Mouse (Mus musculus): ENCODE measurements around the gene Fam3a. TPM values are rescaled to one million over a fixed set of nuclear protein-coding genes. Genes with fewer than 3 reads are reported as not detected.

Gene Fam3a
- 21.8 and 23.8 TPM in 2 replicates for polyA plus RNA-seq (2014; fragmentation: Nextera tagmentation; extraction: Ambion mirVana)

- Histone ChIP-seq H3K9me3 (replicated peaks; ENCODE audit: control insufficient read depth, low read length) (no peaks in the 10 kb centered on the region), H3K4me3 (ENCODE audit: low read depth, low read length) (peak within 1 kb of the TSS; percentile 45), H3K36me3 (ENCODE audit: control insufficient read depth, insufficient read depth, low read length) (no peaks in the 10 kb centered on the region), H3K27ac (ENCODE audit: low read depth, low read length) (peak within 1 kb of the TSS; percentile 90), H3K4me1 (ENCODE audit: control insufficient read depth, insufficient read depth, low read length) (no peaks in the 10 kb centered on the region), H3K9ac (ENCODE audit: low read depth, low read length) (peak within 1 kb of the TSS; percentile 70), H3K27me3 (ENCODE audit: control insufficient read depth, insufficient read depth, low read length) (no peaks in the 10 kb centered on the region), H3K4me2 (peak within 1 kb of the TSS; percentile 73)
- peak; percentile 99 for ATAC-seq (replicated peaks; ENCODE audit: insufficient number of reproducible peaks, low FRiP score, low TSS enrichment)
- WGBS (ENCODE audit: insufficient replicate concordance), result 14% methylated on average over 30 of the region's 30 CpGs
Observed at GRCm38 (mm10) chrX:74392535-74393443, at the start of gene Fam3a, which contains the start of gene Ikbkg. Fam3a (minus strand) TSS chrX:74393272. Ikbkg (plus strand) TSS chrX:74393290.

DNA sequence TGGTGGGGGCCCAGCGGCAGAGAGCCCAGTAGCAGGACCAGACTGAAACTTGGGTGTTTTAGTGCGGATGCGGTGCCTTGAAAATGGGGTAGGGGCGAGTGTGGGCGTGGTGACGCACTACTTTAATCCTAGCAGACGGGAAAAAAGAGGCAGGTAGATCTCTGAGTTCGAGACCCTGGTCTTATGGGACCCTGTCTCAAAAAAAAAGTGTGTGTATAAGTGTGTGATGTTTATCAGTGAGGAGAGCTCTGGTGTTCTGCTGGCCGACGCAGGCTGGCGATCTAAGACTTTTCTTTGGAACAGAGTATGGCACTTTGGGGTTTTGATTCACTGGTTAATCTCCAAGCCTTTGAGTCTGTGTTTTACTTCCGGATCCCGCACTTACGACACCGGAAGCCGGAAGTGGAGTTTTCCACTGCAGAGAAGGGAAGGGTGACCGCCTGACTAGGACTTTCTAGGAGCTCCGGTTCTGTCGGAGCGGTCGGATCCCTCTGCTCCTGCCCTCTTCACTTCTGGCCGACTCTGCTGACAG lies 36.3 kb upstream of the Fam3a start:
- Histone ChIP-seq H3K4me3 (ENCODE audit: low read depth, low read length) (peak overlapping the region; percentile 64), H3K4me2 (peak overlapping the region; percentile 71), H3K4me1 (ENCODE audit: control insufficient read depth, insufficient read depth, low read length) (0 out of 2 replicates have a peak, but pooled peaks cover 3% of the 10 kb centered on the region), H3K9me3 (replicated peaks; ENCODE audit: control insufficient read depth, low read length) (no peaks in the 10 kb centered on the region), H3K9ac (ENCODE audit: low read depth, low read length) (peak overlapping the region; percentile 74), H3K36me3 (ENCODE audit: control insufficient read depth, insufficient read depth, low read length) (no peaks in the 10 kb centered on the region), H3K27me3 (ENCODE audit: control insufficient read depth, insufficient read depth, low read length) (no peaks in the 10 kb centered on the region), H3K27ac (ENCODE audit: low read depth, low read length) (peak overlapping the region; percentile 62)
- 13% methylated on average over 22 of the region's 22 CpGs for WGBS (ENCODE audit: insufficient replicate concordance)
- peak; percentile 43; the same call in 1 of the 2 replicates for ATAC-seq (replicated peaks; ENCODE audit: insufficient number of reproducible peaks, low FRiP score, low TSS enrichment)

DNA sequence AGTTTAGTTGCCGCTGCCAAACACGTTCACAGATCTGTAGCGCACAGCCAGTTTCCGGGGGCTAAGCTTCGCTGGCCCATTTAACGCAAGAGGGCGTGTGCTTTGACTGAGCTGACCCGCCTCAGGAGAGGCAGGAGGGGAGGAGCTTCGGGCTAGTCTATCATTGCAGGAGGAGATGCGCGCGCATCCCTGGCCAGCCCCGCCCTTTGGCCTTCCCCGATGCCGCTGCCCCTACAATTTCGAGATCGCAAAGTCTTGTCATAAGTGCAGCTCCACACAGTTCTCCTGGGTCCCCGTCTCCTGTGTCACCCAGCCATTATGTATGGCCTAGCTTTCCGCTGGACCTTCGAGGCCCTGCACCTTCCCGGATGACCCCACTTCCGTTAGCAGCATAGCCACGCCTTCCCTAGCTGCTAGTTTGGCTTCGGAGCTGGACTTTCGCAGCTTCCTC lies 35.8 kb upstream of the Fam3a start, which contains the start of gene G6pdx:
Gene G6pdx, minus strand, starts transcription at position 369 of the 451 bp plus-strand sequence.
- H3K36me3 ChIP-seq (ENCODE audit: control insufficient read depth, insufficient read depth, low read length), result no peaks in the 10 kb centered on the region
- 16% methylated on average over 25 of the region's 25 CpGs for WGBS (ENCODE audit: insufficient replicate concordance)
- H3K27me3 ChIP-seq (ENCODE audit: control insufficient read depth, insufficient read depth, low read length), result no peaks in the 10 kb centered on the region
- 0 out of 2 replicates have a peak, but pooled peaks cover 3% of the 10 kb centered on the region for H3K4me1 ChIP-seq (ENCODE audit: control insufficient read depth, insufficient read depth, low read length)
- ATAC-seq (replicated peaks; ENCODE audit: insufficient number of reproducible peaks, low FRiP score, low TSS enrichment), result peak; percentile 79
- no peaks in the 10 kb centered on the region for H3K9me3 ChIP-seq (replicated peaks; ENCODE audit: control insufficient read depth, low read length)
- peak within 1 kb of the TSS; percentile 62 for H3K27ac ChIP-seq (ENCODE audit: low read depth, low read length)
- H3K4me2 ChIP-seq, result peak within 1 kb of the TSS; percentile 71
- H3K9ac ChIP-seq (ENCODE audit: low read depth, low read length), result peak within 1 kb of the TSS; percentile 74
- peak within 1 kb of the TSS; percentile 64 for H3K4me3 ChIP-seq (ENCODE audit: low read depth, low read length)

DNA sequence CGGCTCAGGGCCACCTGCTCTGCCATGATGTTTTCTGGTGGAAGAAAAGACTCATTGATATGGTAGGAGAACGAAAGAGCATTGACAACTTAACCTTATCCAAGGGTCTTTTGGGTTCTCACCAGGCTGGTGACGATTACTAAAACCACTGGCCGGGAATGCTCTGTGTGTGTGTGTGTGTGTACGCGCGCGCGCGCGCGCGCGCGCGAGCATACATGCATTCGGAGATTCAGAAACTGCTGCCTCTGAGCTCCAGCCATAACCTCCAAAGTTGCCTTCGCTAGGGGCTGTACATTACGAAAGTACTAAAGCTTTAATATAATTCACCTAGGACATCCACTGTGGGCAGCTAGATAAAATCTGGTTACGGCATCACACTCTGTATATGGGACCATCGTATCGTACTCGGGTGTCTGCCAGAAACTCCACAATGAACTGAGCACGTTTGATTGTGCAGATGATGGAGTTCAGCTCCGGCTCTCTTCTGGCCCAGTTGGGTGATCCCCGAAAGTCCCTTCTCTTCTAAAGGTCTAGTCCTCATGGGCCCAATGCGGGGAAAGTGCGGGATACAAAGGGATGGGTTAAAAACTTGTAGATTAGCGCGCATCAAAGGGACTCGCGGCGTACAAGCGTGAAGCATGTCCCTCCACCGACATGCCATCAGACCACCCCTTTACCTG lies 35.2 kb upstream of the Fam3a start:
- no peaks in the 10 kb centered on the region for H3K9me3 ChIP-seq (replicated peaks; ENCODE audit: control insufficient read depth, low read length)
- H3K27me3 ChIP-seq (ENCODE audit: control insufficient read depth, insufficient read depth, low read length), result no peaks in the 10 kb centered on the region
- no peak overlapping the region for H3K27ac ChIP-seq (ENCODE audit: low read depth, low read length)
- peak overlapping the region; percentile 64 for H3K4me3 ChIP-seq (ENCODE audit: low read depth, low read length)
- 0 out of 2 replicates have a peak, but pooled peaks cover 3% of the 10 kb centered on the region for H3K4me1 ChIP-seq (ENCODE audit: control insufficient read depth, insufficient read depth, low read length)
- peak overlapping the region; percentile 74 for H3K9ac ChIP-seq (ENCODE audit: low read depth, low read length)
- WGBS (ENCODE audit: insufficient replicate concordance), result 21% methylated on average over 35 of the region's 35 CpGs
- no peak for ATAC-seq (replicated peaks; ENCODE audit: insufficient number of reproducible peaks, low FRiP score, low TSS enrichment)
- peak overlapping the region; percentile 71 for H3K4me2 ChIP-seq
- H3K36me3 ChIP-seq (ENCODE audit: control insufficient read depth, insufficient read depth, low read length), result no peaks in the 10 kb centered on the region

DNA sequence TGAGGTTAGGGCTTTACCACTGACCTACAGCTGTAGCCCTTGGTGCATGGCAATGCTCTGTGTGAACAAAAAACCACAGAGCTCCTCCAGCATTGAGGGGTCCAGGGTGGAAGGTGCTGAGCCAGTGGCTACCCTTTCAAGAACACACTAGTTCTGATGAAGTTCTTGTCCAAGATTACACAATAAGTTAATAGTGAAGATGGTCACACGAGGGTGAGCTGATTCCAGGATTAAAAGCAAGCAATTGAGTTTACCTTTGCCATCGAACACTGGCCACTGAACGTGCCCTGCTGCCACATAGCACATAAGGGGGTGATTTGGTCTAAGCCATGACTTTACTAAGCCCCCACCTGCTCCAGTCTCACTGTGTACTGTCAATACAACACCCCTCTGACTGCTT lies 34.0 kb upstream of the Fam3a start:
- H3K9me3 ChIP-seq (replicated peaks; ENCODE audit: control insufficient read depth, low read length), result no peaks in the 10 kb centered on the region
- H3K27ac ChIP-seq (ENCODE audit: low read depth, low read length), result no peak overlapping the region
- 0 out of 2 replicates have a peak, but pooled peaks cover 3% of the 10 kb centered on the region for H3K4me1 ChIP-seq (ENCODE audit: control insufficient read depth, insufficient read depth, low read length)
- H3K4me2 ChIP-seq, result no peak overlapping the region
- no peak overlapping the region for H3K9ac ChIP-seq (ENCODE audit: low read depth, low read length)
- 71% methylated on average over 3 of the region's 3 CpGs for whole genome bisulfite sequencing (ENCODE audit: insufficient replicate concordance)
- no peak for ATAC-seq (replicated peaks; ENCODE audit: insufficient number of reproducible peaks, low FRiP score, low TSS enrichment)
- H3K4me3 ChIP-seq (ENCODE audit: low read depth, low read length), result no peak overlapping the region
- H3K36me3 ChIP-seq (ENCODE audit: control insufficient read depth, insufficient read depth, low read length), result no peaks in the 10 kb centered on the region
- no peaks in the 10 kb centered on the region for H3K27me3 ChIP-seq (ENCODE audit: control insufficient read depth, insufficient read depth, low read length)

- Histone ChIP-seq H3K4me3 (ENCODE audit: low read depth, low read length) (no peak overlapping the region), H3K36me3 (ENCODE audit: control insufficient read depth, insufficient read depth, low read length) (no peaks in the 10 kb centered on the region), H3K9ac (ENCODE audit: low read depth, low read length) (no peak overlapping the region), H3K4me1 (ENCODE audit: control insufficient read depth, insufficient read depth, low read length) (0 out of 2 replicates have a peak, but pooled peaks cover 3% of the 10 kb centered on the region), H3K9me3 (replicated peaks; ENCODE audit: control insufficient read depth, low read length) (no peaks in the 10 kb centered on the region), H3K27me3 (ENCODE audit: control insufficient read depth, insufficient read depth, low read length) (no peaks in the 10 kb centered on the region), H3K27ac (ENCODE audit: low read depth, low read length) (no peak overlapping the region), H3K4me2 (no peak overlapping the region; the same call in none of the 2 replicates)
- no peak for ATAC-seq (replicated peaks; ENCODE audit: insufficient number of reproducible peaks, low FRiP score, low TSS enrichment)
- 62% methylated on average over 1 of the region's 1 CpGs for WGBS (ENCODE audit: insufficient replicate concordance)
Observed at GRCm38 (mm10) chrX:74426256-74426655, 33.2 kb upstream of the Fam3a start.

DNA sequence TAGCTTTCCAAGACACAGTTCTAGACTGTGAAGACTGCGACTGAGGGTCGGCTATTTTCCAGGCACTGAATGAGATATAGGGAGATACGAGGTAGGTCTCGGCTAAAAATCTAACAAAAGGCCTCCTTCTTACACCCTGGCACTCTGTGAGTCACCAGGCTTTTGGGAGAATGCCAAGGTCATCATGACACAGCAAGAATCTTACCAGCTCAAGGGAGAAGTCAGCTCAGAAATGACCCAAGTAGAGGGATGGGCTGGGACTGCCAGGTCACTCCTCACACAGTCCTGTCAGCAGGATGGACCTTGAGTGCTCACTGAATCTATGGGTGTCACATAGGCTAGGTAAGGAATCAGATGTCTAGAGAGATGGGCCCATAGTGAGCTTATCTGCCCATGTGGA lies 32.1 kb upstream of the Fam3a start:
- peak; percentile 28; the same call in 1 of the 2 replicates for ATAC-seq (replicated peaks; ENCODE audit: insufficient number of reproducible peaks, low FRiP score, low TSS enrichment)
- no peak overlapping the region for H3K9ac ChIP-seq (ENCODE audit: low read depth, low read length)
- 65% methylated on average over 4 of the region's 4 CpGs for WGBS (ENCODE audit: insufficient replicate concordance)
- 0 out of 2 replicates have a peak, but pooled peaks cover under 1% of the 10 kb centered on the region for H3K4me1 ChIP-seq (ENCODE audit: control insufficient read depth, insufficient read depth, low read length)
- H3K36me3 ChIP-seq (ENCODE audit: control insufficient read depth, insufficient read depth, low read length), result no peaks in the 10 kb centered on the region
- no peak overlapping the region for H3K4me3 ChIP-seq (ENCODE audit: low read depth, low read length)
- peak overlapping the region; percentile 57 for H3K27ac ChIP-seq (ENCODE audit: low read depth, low read length)
- no peaks in the 10 kb centered on the region for H3K27me3 ChIP-seq (ENCODE audit: control insufficient read depth, insufficient read depth, low read length)
- H3K4me2 ChIP-seq, result peak overlapping the region; percentile 11; the same call in 1 of the 2 replicates
- no peaks in the 10 kb centered on the region for H3K9me3 ChIP-seq (replicated peaks; ENCODE audit: control insufficient read depth, low read length)

- Histone ChIP-seq H3K27ac (ENCODE audit: low read depth, low read length) (peak overlapping the region; percentile 57; the same call in 1 of the 2 replicates), H3K4me2 (0 out of 2 replicates have a peak overlapping the region, but pooled peaks have one; percentile 4), H3K27me3 (ENCODE audit: control insufficient read depth, insufficient read depth, low read length) (no peaks in the 10 kb centered on the region), H3K9me3 (replicated peaks; ENCODE audit: control insufficient read depth, low read length) (no peaks in the 10 kb centered on the region), H3K4me3 (ENCODE audit: low read depth, low read length) (no peak overlapping the region), H3K9ac (ENCODE audit: low read depth, low read length) (no peak overlapping the region), H3K4me1 (ENCODE audit: control insufficient read depth, insufficient read depth, low read length) (no peaks in the 10 kb centered on the region), H3K36me3 (ENCODE audit: control insufficient read depth, insufficient read depth, low read length) (no peaks in the 10 kb centered on the region)
- ATAC-seq (replicated peaks; ENCODE audit: insufficient number of reproducible peaks, low FRiP score, low TSS enrichment), result no peak
Observed at GRCm38 (mm10) chrX:74424443-74424842, 31.4 kb upstream of the Fam3a start.
